Mouse (Mus musculus): ENCODE data around the gene Nkg7.
A peak's percentile ranks its signal among the peaks of the same experiment; 100 is the strongest.
"Not testable (repeated sequence)": the region's sequence is repeated elsewhere in the genome, so short reads cannot be mapped to it uniquely, and the experiment has no call there.

Gene Nkg7

GRCm38 (mm10) chr7:43436341-43437255 lies at the start of gene Nkg7:
TSS of gene Nkg7 (plus strand) at chr7:43437073.
- no peak for DNase-seq

- no peak for DNase-seq
Observed at GRCm38 (mm10) chr7:43392349-43393121, 44.3 kb upstream of the Nkg7 start.

GRCm38 (mm10) chr7:43399501-43399900 lies 37.4 kb upstream of the Nkg7 start:
- DNase-seq = no peak

GRCm38 (mm10) chr7:43402718-43403117 lies 34.2 kb upstream of the Nkg7 start:
- DNase-seq = no peak

- DNase-seq = no peak
Observed at GRCm38 (mm10) chr7:43407573-43407972, 29.3 kb upstream of the Nkg7 start.

GRCm38 (mm10) chr7:43408131-43408553 lies 28.7 kb upstream of the Nkg7 start, which contains the start of gene Siglecg:
TSS of gene Siglecg (plus strand) at chr7:43408204.
- no peak for DNase-seq

- DNase-seq = no peak
Observed at GRCm38 (mm10) chr7:43409084-43409483, 27.8 kb upstream of the Nkg7 start.

- not testable (repeated sequence) for DNase-seq
Observed at GRCm38 (mm10) chr7:43411724-43412123, 25.1 kb upstream of the Nkg7 start.

GRCm38 (mm10) chr7:43417298-43417697 lies 19.6 kb upstream of the Nkg7 start:
- peak in 1 of 2 experiments; percentile 4 for DNase-seq

- peak; percentile 88 to 93 for DNase-seq
Observed at GRCm38 (mm10) chr7:43422995-43423617, 13.8 kb upstream of the Nkg7 start.

- DNase-seq = no peak
Observed at GRCm38 (mm10) chr7:43423991-43424625, 12.8 kb upstream of the Nkg7 start.

GRCm38 (mm10) chr7:43427406-43427805 lies 9.5 kb upstream of the Nkg7 start, which contains the start of gene Lim2:
TSS of gene Lim2 (plus strand) at chr7:43427670.
- DNase-seq = no peak

GRCm38 (mm10) chr7:43429500-43429899 lies 7.4 kb upstream of the Nkg7 start:
- peak in 1 of 2 experiments; percentile 16 for DNase-seq

- no peak for DNase-seq
Observed at GRCm38 (mm10) chr7:43432891-43433290, 4.0 kb upstream of the Nkg7 start.

- no peak for DNase-seq
Observed at GRCm38 (mm10) chr7:43434676-43435075, 2.2 kb upstream of the Nkg7 start.

- peak in 1 of 2 experiments; percentile 12 for DNase-seq
Observed at GRCm38 (mm10) chr7:43438611-43439010, 1.7 kb downstream of the Nkg7 start.

- peak in 1 of 2 experiments; percentile 12 for DNase-seq
Observed at GRCm38 (mm10) chr7:43440482-43440881, 3.6 kb downstream of the Nkg7 start, which contains the start of gene Cldnd2. TSS of gene Cldnd2 (plus strand) at chr7:43440782.

- peak; percentile 36 to 68 for DNase-seq
Observed at GRCm38 (mm10) chr7:43441071-43441470, 4.2 kb downstream of the Nkg7 start.

- DNase-seq = peak in 1 of 2 experiments; percentile 19
Observed at GRCm38 (mm10) chr7:43442684-43443083, 5.8 kb downstream of the Nkg7 start.

GRCm38 (mm10) chr7:43443126-43443916 lies 6.4 kb downstream of the Nkg7 start:
- DNase-seq = peak; percentile 84 to 93

- DNase-seq = peak; percentile 96 to 99
Observed at GRCm38 (mm10) chr7:43443917-43444293, 7.0 kb downstream of the Nkg7 start, which contains the start of the genes Etfb and Gm45233. TSS of gene Etfb (plus strand) at chr7:43444083. TSS of gene Gm45233 (plus strand) at chr7:43444128.

All from kidney, postnatal 25 days (tissue).